Mouse (Mus musculus) megakaryocyte, adult 5-6 weeks (primary cell): ENCODE data around the gene Hist1h2bh. TPM values are rescaled to one million over a fixed set of nuclear protein-coding genes. Genes with fewer than 3 reads are reported as not detected.

ENCODE experiments used
- ATAC-seq: 2 replicates; pipeline ENCODE4 v1.8.0; 2016; ENCODE audit warnings: mild to moderate bottlenecking, inconsistent platforms; ENCODE audit not compliant: poor library complexity, severe bottlenecking
- total RNA-seq, 2 experiments: library from RNA; stranded (forward) in 1 of 2; stranded (reverse) in 1 of 2; fragments of 153-499, 151-499 nt in 1 of 2; fragments of 221-1000, 200-1000 nt in 1 of 2; gene quantifications; 2 replicates each; pipeline versions ENCODE4 v1.2.3 to v1.2.4; 2015 to 2017

Gene Hist1h2bh
- total RNA-seq, 2 experiments from 2014 or later = 32.3 to 143 TPM

- no peak for ATAC-seq
Observed at GRCm38 (mm10) chr13:23510127-23510526, 33.1 kb downstream of the Hist1h2bh start.

- ATAC-seq = no peak
Observed at GRCm38 (mm10) chr13:23506819-23507515, 36.2 kb downstream of the Hist1h2bh start.

GRCm38 (mm10) chr13:23506351-23506750 is 36.8 kb downstream of the Hist1h2bh start:
- no peak for ATAC-seq

- ATAC-seq = no peak
Observed at GRCm38 (mm10) chr13:23505662-23506345, 37.4 kb downstream of the Hist1h2bh start.

- no peak for ATAC-seq
Observed at GRCm38 (mm10) chr13:23503797-23504196, 39.4 kb downstream of the Hist1h2bh start.

- no peak for ATAC-seq
Observed at GRCm38 (mm10) chr13:23502916-23503315, 40.3 kb downstream of the Hist1h2bh start.

- ATAC-seq = no peak
Observed at GRCm38 (mm10) chr13:23502031-23502567, 41.1 kb downstream of the Hist1h2bh start.

- ATAC-seq = no peak
Observed at GRCm38 (mm10) chr13:23501511-23501910, 41.7 kb downstream of the Hist1h2bh start.

GRCm38 (mm10) chr13:23500424-23501200 is 42.6 kb downstream of the Hist1h2bh start:
- ATAC-seq = peak; percentile 71

GRCm38 (mm10) chr13:23499943-23500342 is 43.2 kb downstream of the Hist1h2bh start:
- no peak for ATAC-seq

GRCm38 (mm10) chr13:23498653-23499052 is 44.5 kb downstream of the Hist1h2bh start:
- ATAC-seq = no peak

GRCm38 (mm10) chr13:23497656-23498321 is 45.4 kb downstream of the Hist1h2bh start:
- no peak for ATAC-seq

- ATAC-seq = no peak
Observed at GRCm38 (mm10) chr13:23495526-23495925, 47.7 kb downstream of the Hist1h2bh start.

- ATAC-seq = no peak
Observed at GRCm38 (mm10) chr13:23491990-23492389, 51.2 kb downstream of the Hist1h2bh start.

Other genes with a start within 250 kb of the Hist1h2bh start
Only the 30 nearest of the 34 such genes appear.
- gene Zfp322a, start 174.2 kb downstream of the Hist1h2bh start, total RNA-seq (2015) = 18.8 and 20.3 TPM in 2 replicates
- gene Zfp322a, start 174.2 kb downstream of the Hist1h2bh start, total RNA-seq (2017) = 39.8 and 46.7 TPM in 2 replicates
- 5.1 and 5.2 TPM in 2 replicates for gene Abt1, start 119.5 kb downstream of the Hist1h2bh start, total RNA-seq (2015)
- gene Abt1, start 119.5 kb downstream of the Hist1h2bh start, total RNA-seq (2017) = 6.8 and 11.2 TPM in 2 replicates
- not detected in 2 replicates for gene Btn1a1, start 77.5 kb downstream of the Hist1h2bh start, total RNA-seq (2015)
- not detected in 2 replicates for gene Btn1a1, start 77.5 kb downstream of the Hist1h2bh start, total RNA-seq (2017)
- not detected in 2 replicates for gene Btn2a2, start 54.5 kb downstream of the Hist1h2bh start, total RNA-seq (2015)
- gene Btn2a2, start 54.5 kb downstream of the Hist1h2bh start, total RNA-seq (2017) = not detected in 2 replicates
- 61.7 and 63.9 TPM in 2 replicates for gene Hist1h4h, start 12.3 kb downstream of the Hist1h2bh start, total RNA-seq (2015)
- gene Hist1h4h, start 12.3 kb downstream of the Hist1h2bh start, total RNA-seq (2017) = 1,033 and 1,202 TPM in 2 replicates
- gene Hist1h2af, start 9.5 kb downstream of the Hist1h2bh start, total RNA-seq (2015) = 61.9 and 91.1 TPM in 2 replicates
- gene Hist1h2af, start 9.5 kb downstream of the Hist1h2bh start, total RNA-seq (2017) = 1,786 and 1,821 TPM in 2 replicates
- gene Hist1h3g, start 8.0 kb downstream of the Hist1h2bh start, total RNA-seq (2015) = 225 and 241 TPM in 2 replicates
- gene Hist1h3g, start 8.0 kb downstream of the Hist1h2bh start, total RNA-seq (2017) = 441 and 668 TPM in 2 replicates
- gene Hist1h3f, start 660 bp upstream of the Hist1h2bh start, total RNA-seq (2015) = 43.8 and 48.7 TPM in 2 replicates
- gene Hist1h3f, start 660 bp upstream of the Hist1h2bh start, total RNA-seq (2017) = 145 and 146 TPM in 2 replicates
- gene Hist1h4f, start 8.3 kb upstream of the Hist1h2bh start, total RNA-seq (2015) = 110 and 116 TPM in 2 replicates
- gene Hist1h4f, start 8.3 kb upstream of the Hist1h2bh start, total RNA-seq (2017) = 2,488 and 3,291 TPM in 2 replicates
- 16.7 and 17.0 TPM in 2 replicates for gene Hist1h1d, start 9.9 kb upstream of the Hist1h2bh start, total RNA-seq (2015)
- 182 and 184 TPM in 2 replicates for gene Hist1h1d, start 9.9 kb upstream of the Hist1h2bh start, total RNA-seq (2017)
- gene Hist1h3e, start 19.0 kb upstream of the Hist1h2bh start, total RNA-seq (2015) = 101 and 161 TPM in 2 replicates
- gene Hist1h3e, start 19.0 kb upstream of the Hist1h2bh start, total RNA-seq (2017) = 295 and 358 TPM in 2 replicates
- 8.8 and 9.0 TPM in 2 replicates for gene Hist1h2ae, start 27.8 kb upstream of the Hist1h2bh start, total RNA-seq (2015)
- 272 and 274 TPM in 2 replicates for gene Hist1h2ae, start 27.8 kb upstream of the Hist1h2bh start, total RNA-seq (2017)
- gene Hist1h2bg, start 28.0 kb upstream of the Hist1h2bh start, total RNA-seq (2015) = 325 and 384 TPM in 2 replicates
- gene Hist1h2bg, start 28.0 kb upstream of the Hist1h2bh start, total RNA-seq (2017) = 1,715 and 1,721 TPM in 2 replicates
- gene Hist1h2bf, start 30.8 kb upstream of the Hist1h2bh start, total RNA-seq (2015) = 449 and 490 TPM in 2 replicates
- gene Hist1h2bf, start 30.8 kb upstream of the Hist1h2bh start, total RNA-seq (2017) = 736 and 744 TPM in 2 replicates
- gene Hist1h2ad, start 31.0 kb upstream of the Hist1h2bh start, total RNA-seq (2015) = 3.2 and 3.6 TPM in 2 replicates
- gene Hist1h2ad, start 31.0 kb upstream of the Hist1h2bh start, total RNA-seq (2017) = 93.7 and 99.2 TPM in 2 replicates
- 150 and 159 TPM in 2 replicates for gene Hist1h3d, start 32.4 kb upstream of the Hist1h2bh start, total RNA-seq (2015)
- gene Hist1h3d, start 32.4 kb upstream of the Hist1h2bh start, total RNA-seq (2017) = 86.3 and 96.3 TPM in 2 replicates
- 655 and 672 TPM in 2 replicates for gene Hist1h4d, start 38.2 kb upstream of the Hist1h2bh start, total RNA-seq (2015)
- gene Hist1h4d, start 38.2 kb upstream of the Hist1h2bh start, total RNA-seq (2017) = 1,182 and 1,443 TPM in 2 replicates
- gene Hist1h2be, start 77.7 kb upstream of the Hist1h2bh start, total RNA-seq (2015) = 15.1 and 16.4 TPM in 2 replicates
- 110 and 115 TPM in 2 replicates for gene Hist1h2be, start 77.7 kb upstream of the Hist1h2bh start, total RNA-seq (2017)
- 408 and 475 TPM in 2 replicates for gene Hist1h1e, start 79.2 kb upstream of the Hist1h2bh start, total RNA-seq (2015)
- 457 and 467 TPM in 2 replicates for gene Hist1h1e, start 79.2 kb upstream of the Hist1h2bh start, total RNA-seq (2017)
- 10.3 and 12.0 TPM in 2 replicates for gene Hist1h2ac, start 140.6 kb upstream of the Hist1h2bh start, total RNA-seq (2015)
- 67.7 and 81.2 TPM in 2 replicates for gene Hist1h2ac, start 140.6 kb upstream of the Hist1h2bh start, total RNA-seq (2017)
- gene Hist1h2bc, start 140.8 kb upstream of the Hist1h2bh start, total RNA-seq (2015) = 40.3 and 42.6 TPM in 2 replicates
- 253 and 263 TPM in 2 replicates for gene Hist1h2bc, start 140.8 kb upstream of the Hist1h2bh start, total RNA-seq (2017)
- 0.94 TPM in 1 of 2 replicates, not detected in the other for gene Hist1h1t, start 152.4 kb upstream of the Hist1h2bh start, total RNA-seq (2015)
- 2.7 and 5.3 TPM in 2 replicates for gene Hist1h1t, start 152.4 kb upstream of the Hist1h2bh start, total RNA-seq (2017)
- 60.8 and 62.1 TPM in 2 replicates for gene Hist1h4c, start 155.1 kb upstream of the Hist1h2bh start, total RNA-seq (2015)
- gene Hist1h4c, start 155.1 kb upstream of the Hist1h2bh start, total RNA-seq (2017) = 282 and 359 TPM in 2 replicates
- gene Hfe, start 167.5 kb upstream of the Hist1h2bh start, total RNA-seq (2015) = 12.3 and 17.1 TPM in 2 replicates
- 7.6 and 8.5 TPM in 2 replicates for gene Hfe, start 167.5 kb upstream of the Hist1h2bh start, total RNA-seq (2017)
- gene Hist1h1c, start 195.4 kb upstream of the Hist1h2bh start, total RNA-seq (2015) = 179 and 186 TPM in 2 replicates
- gene Hist1h1c, start 195.4 kb upstream of the Hist1h2bh start, total RNA-seq (2017) = 1,288 and 1,327 TPM in 2 replicates
- 115 and 119 TPM in 2 replicates for gene Hist1h3c, start 202.2 kb upstream of the Hist1h2bh start, total RNA-seq (2015)
- 508 and 593 TPM in 2 replicates for gene Hist1h3c, start 202.2 kb upstream of the Hist1h2bh start, total RNA-seq (2017)
- gene Hist1h2bb, start 203.3 kb upstream of the Hist1h2bh start, total RNA-seq (2015) = 264 and 296 TPM in 2 replicates
- gene Hist1h2bb, start 203.3 kb upstream of the Hist1h2bh start, total RNA-seq (2017) = 5,681 and 7,839 TPM in 2 replicates
- gene Hist1h2ab, start 207.7 kb upstream of the Hist1h2bh start, total RNA-seq (2015) = 64.3 and 114 TPM in 2 replicates
- 3,821 and 4,666 TPM in 2 replicates for gene Hist1h2ab, start 207.7 kb upstream of the Hist1h2bh start, total RNA-seq (2017)
- 495 and 572 TPM in 2 replicates for gene Hist1h3b, start 208.9 kb upstream of the Hist1h2bh start, total RNA-seq (2015)
- 546 and 613 TPM in 2 replicates for gene Hist1h3b, start 208.9 kb upstream of the Hist1h2bh start, total RNA-seq (2017)
- 64.8 and 95.3 TPM in 2 replicates for gene Hist1h4b, start 213.6 kb upstream of the Hist1h2bh start, total RNA-seq (2015)
- 562 and 732 TPM in 2 replicates for gene Hist1h4b, start 213.6 kb upstream of the Hist1h2bh start, total RNA-seq (2017)